Mouse (Mus musculus): ENCODE results near the gene Sgpl1.

DNA sequence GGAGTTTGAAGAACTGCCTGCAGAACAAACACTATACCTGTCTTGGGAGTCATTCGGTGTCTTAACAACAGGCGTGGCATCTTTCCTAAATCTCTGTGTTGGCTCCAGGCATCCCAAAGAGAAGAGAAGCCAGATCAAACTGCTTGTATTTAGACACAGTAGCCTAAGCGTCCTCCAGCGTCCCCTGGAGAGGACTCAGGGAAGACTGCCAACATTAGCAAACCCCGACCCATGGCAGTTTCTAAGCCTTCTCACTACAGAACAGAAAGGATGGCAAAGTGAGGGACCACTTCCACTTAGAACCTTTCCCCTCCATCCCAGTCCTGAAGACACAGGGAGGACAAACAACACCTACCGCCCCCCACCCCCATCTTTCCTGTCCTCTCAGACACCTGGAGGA is 32.4 kb upstream of the Sgpl1 start:
- TF ChIP-seq POLR2A (IDR thresholded peaks at IDR 0.05; ENCODE audit: extremely low read depth, insufficient read depth, low read length) (no peak), CTCF (IDR thresholded peaks at IDR 0.05; ENCODE audit: low read depth, low read length) (no peak)

Data from liver, adult 2 months (tissue).